Mouse (Mus musculus) brain, embryonic 14.5 days (tissue): Measurements from ENCODE around the gene Ppm1b.

ENCODE experiments used
- CTCF ChIP-seq: fragments of 200-500 bp; IDR thresholded peaks from 2 replicates; pipeline ENCODE4 v1.5.1; 2012; ENCODE audit warnings: inconsistent platforms, mild to moderate bottlenecking, moderate library complexity, borderline replicate concordance; ENCODE audit not compliant: insufficient read depth, insufficient read length; ENCODE audit errors: extremely low read depth
- POLR2A ChIP-seq: fragments of 200-500 bp; IDR thresholded peaks from 2 replicates; pipeline ENCODE4 v1.6.1; 2012; ENCODE audit warnings: mild to moderate bottlenecking, inconsistent platforms, borderline replicate concordance; ENCODE audit not compliant: poor library complexity, insufficient read depth, insufficient read length, severe bottlenecking; ENCODE audit errors: extremely low read depth

- no peak for TF ChIP-seq CTCF
- no peak for TF ChIP-seq POLR2A
Measured at GRCm38 (mm10) chr17:85042419-85042818, 85.9 kb downstream of the Ppm1b start.
